Mouse (Mus musculus): ENCODE results near the gene Asb16. TPM values are rescaled to one million over a fixed set of nuclear protein-coding genes. Genes with fewer than 3 reads are reported as not detected.
A peak's percentile ranks its signal among the peaks of the same experiment; 100 is the strongest.
"Not testable (repeated sequence)": the region's sequence is repeated elsewhere in the genome, so short reads cannot be mapped to it uniquely, and the experiment has no call there.

Gene Asb16
- polyA plus RNA-seq, 1 experiment = 0.56 TPM

- TF ChIP-seq POLR2A (IDR thresholded peaks at IDR 0.05; ENCODE audit: borderline replicate concordance, extremely low read depth, insufficient read depth, insufficient read length, poor library complexity, severe bottlenecking) = no peak
- no peak for TF ChIP-seq CTCF (IDR thresholded peaks at IDR 0.05; ENCODE audit: borderline replicate concordance, extremely low read depth, insufficient read depth, insufficient read length)
- DNase-seq (ENCODE audit: low read depth) = no peak
These were observed 1.8 kb upstream of the Asb16 start for GRCm38 (mm10) chr11:102266631-102267355.

- DNase-seq (ENCODE audit: low read depth) = peak; percentile 90
- peak; percentile 79 for TF ChIP-seq CTCF (IDR thresholded peaks at IDR 0.05; ENCODE audit: borderline replicate concordance, extremely low read depth, insufficient read depth, insufficient read length)
- TF ChIP-seq POLR2A (IDR thresholded peaks at IDR 0.05; ENCODE audit: borderline replicate concordance, extremely low read depth, insufficient read depth, insufficient read length, poor library complexity, severe bottlenecking) = no peak
These were observed 1.1 kb upstream of the Asb16 start for GRCm38 (mm10) chr11:102267480-102267879.

GRCm38 (mm10) chr11:102276411-102276915 lies 7.9 kb downstream of the Asb16 start:
- DNase-seq (ENCODE audit: low read depth) = peak; percentile 63
- TF ChIP-seq POLR2A (IDR thresholded peaks at IDR 0.05; ENCODE audit: borderline replicate concordance, extremely low read depth, insufficient read depth, insufficient read length, poor library complexity, severe bottlenecking) (no peak), CTCF (IDR thresholded peaks at IDR 0.05; ENCODE audit: borderline replicate concordance, extremely low read depth, insufficient read depth, insufficient read length) (no peak)

GRCm38 (mm10) chr11:102277754-102278153 lies 9.2 kb downstream of the Asb16 start:
- no peak for DNase-seq (ENCODE audit: low read depth)
- TF ChIP-seq CTCF (IDR thresholded peaks at IDR 0.05; ENCODE audit: borderline replicate concordance, extremely low read depth, insufficient read depth, insufficient read length) = no peak
- TF ChIP-seq POLR2A (IDR thresholded peaks at IDR 0.05; ENCODE audit: borderline replicate concordance, extremely low read depth, insufficient read depth, insufficient read length, poor library complexity, severe bottlenecking) = no peak

GRCm38 (mm10) chr11:102279595-102279994 lies 11.1 kb downstream of the Asb16 start:
- no peak for TF ChIP-seq POLR2A (IDR thresholded peaks at IDR 0.05; ENCODE audit: borderline replicate concordance, extremely low read depth, insufficient read depth, insufficient read length, poor library complexity, severe bottlenecking)
- TF ChIP-seq CTCF (IDR thresholded peaks at IDR 0.05; ENCODE audit: borderline replicate concordance, extremely low read depth, insufficient read depth, insufficient read length) = no peak

GRCm38 (mm10) chr11:102280267-102280666 lies 11.7 kb downstream of the Asb16 start:
- not testable (repeated sequence) for DNase-seq (ENCODE audit: low read depth)

More at GRCm38 (mm10) chr11:102279595-102279994, 11.1 kb downstream of the Asb16 start:
- no peak for DNase-seq (ENCODE audit: low read depth)

GRCm38 (mm10) chr11:102283922-102284321 lies 15.4 kb downstream of the Asb16 start:
- TF ChIP-seq POLR2A (IDR thresholded peaks at IDR 0.05; ENCODE audit: borderline replicate concordance, extremely low read depth, insufficient read depth, insufficient read length, poor library complexity, severe bottlenecking) = no peak
- no peak for TF ChIP-seq CTCF (IDR thresholded peaks at IDR 0.05; ENCODE audit: borderline replicate concordance, extremely low read depth, insufficient read depth, insufficient read length)
- no peak for DNase-seq (ENCODE audit: low read depth)

- DNase-seq (ENCODE audit: low read depth) = peak; percentile 99
- TF ChIP-seq CTCF (IDR thresholded peaks at IDR 0.05; ENCODE audit: borderline replicate concordance, extremely low read depth, insufficient read depth, insufficient read length) (peak; percentile 24; the same call in 1 of the 2 replicates), POLR2A (IDR thresholded peaks at IDR 0.05; ENCODE audit: borderline replicate concordance, extremely low read depth, insufficient read depth, insufficient read length, poor library complexity, severe bottlenecking) (0 out of 2 replicates have a peak, but pooled peaks have one; percentile 14)
These were observed 16.1 kb downstream of the Asb16 start, which contains the start of gene Tmub2 for GRCm38 (mm10) chr11:102284501-102285094. Gene Tmub2, plus strand, starts transcription at chr11:102284931.

GRCm38 (mm10) chr11:102285095-102285834 lies 16.7 kb downstream of the Asb16 start:
- no peak for DNase-seq (ENCODE audit: low read depth)

GRCm38 (mm10) chr11:102287485-102287884 lies 18.9 kb downstream of the Asb16 start:
- no peak for TF ChIP-seq CTCF (IDR thresholded peaks at IDR 0.05; ENCODE audit: borderline replicate concordance, extremely low read depth, insufficient read depth, insufficient read length)
- no peak for TF ChIP-seq POLR2A (IDR thresholded peaks at IDR 0.05; ENCODE audit: borderline replicate concordance, extremely low read depth, insufficient read depth, insufficient read length, poor library complexity, severe bottlenecking)
- no peak for DNase-seq (ENCODE audit: low read depth)

More at GRCm38 (mm10) chr11:102285095-102285834, 16.7 kb downstream of the Asb16 start:
- TF ChIP-seq CTCF (IDR thresholded peaks at IDR 0.05; ENCODE audit: borderline replicate concordance, extremely low read depth, insufficient read depth, insufficient read length) (no peak), POLR2A (IDR thresholded peaks at IDR 0.05; ENCODE audit: borderline replicate concordance, extremely low read depth, insufficient read depth, insufficient read length, poor library complexity, severe bottlenecking) (no peak)
